Mouse (Mus musculus) c-Kit-positive CD71-positive TER-119-positive erythroid progenitor cells, embryonic 14.5 days (primary cell): ENCODE data around the gene Slco4c1.

ENCODE experiments used
- DNase-seq: peaks from one replicate; pipeline ENCODE4 v3.0.0-alpha.2; 2013; ENCODE audit warnings: low spot score

Gene Slco4c1

GRCm38 (mm10) chr1:96770283-96770682 is 101.7 kb downstream of the Slco4c1 start:
- DNase-seq: no peak

GRCm38 (mm10) chr1:96768264-96768663 is 103.7 kb downstream of the Slco4c1 start:
- no peak for DNase-seq

GRCm38 (mm10) chr1:96766535-96766934 is 105.4 kb downstream of the Slco4c1 start:
- DNase-seq: no peak
